Mouse (Mus musculus): ENCODE data around the gene Cp. TPM values are rescaled to one million over a fixed set of nuclear protein-coding genes. Genes with fewer than 3 reads are reported as not detected.
"Not testable (repeated sequence)": the region's sequence is repeated elsewhere in the genome, so short reads cannot be mapped to it uniquely, and the experiment has no call there.

The Cp gene
- polyA plus RNA-seq (2012; rRNA removed): 9.6 and 10.2 TPM in 2 replicates

DNA sequence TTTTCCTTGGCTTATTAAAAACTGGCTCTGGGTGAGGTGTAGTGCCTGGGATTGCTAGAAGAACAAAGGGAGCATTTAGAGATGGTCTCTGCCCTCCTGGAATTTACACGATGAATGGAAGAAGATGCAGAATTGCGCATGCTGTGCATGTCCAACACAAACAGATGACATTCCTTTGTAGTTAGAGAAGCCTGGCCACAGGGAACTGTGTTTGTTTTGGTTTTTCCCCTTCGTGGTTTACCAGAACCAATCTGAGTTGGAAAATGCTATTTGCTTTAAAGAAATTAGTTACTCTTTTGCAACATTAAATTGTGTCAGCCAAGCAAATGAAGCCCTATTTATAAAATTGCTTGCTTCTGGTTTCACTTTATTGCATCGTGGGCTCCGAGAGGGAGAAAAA lies at the start of gene Cp:
Gene Cp, plus strand, starts transcription at position 170 of the 400 bp plus-strand sequence.
- no peak within 1 kb of the TSS for H3K4me3 ChIP-seq (replicated peaks; ENCODE audit: insufficient read depth, low read depth, low read length)
- WGBS: 16% methylated on average over 5 of the region's 5 CpGs
- no peak within 1 kb of the TSS for H3K27ac ChIP-seq (ENCODE audit: insufficient read depth, low read length)
- DNase-seq: peak in 1 of 2 experiments; percentile 3
- H3K4me1 ChIP-seq (ENCODE audit: control insufficient read depth, insufficient read depth, low read length): no peaks in the 10 kb centered on the region
- TF ChIP-seq POLR2A (IDR thresholded peaks at IDR 0.05; ENCODE audit: borderline replicate concordance, insufficient read depth, low read length) (no peak), CTCF (IDR thresholded peaks at IDR 0.05; ENCODE audit: borderline replicate concordance, insufficient read depth, low read depth, low read length) (no peak)
- no peaks in the 10 kb centered on the region for H3K27me3 ChIP-seq (ENCODE audit: control insufficient read depth, insufficient read depth, low read length)

DNA sequence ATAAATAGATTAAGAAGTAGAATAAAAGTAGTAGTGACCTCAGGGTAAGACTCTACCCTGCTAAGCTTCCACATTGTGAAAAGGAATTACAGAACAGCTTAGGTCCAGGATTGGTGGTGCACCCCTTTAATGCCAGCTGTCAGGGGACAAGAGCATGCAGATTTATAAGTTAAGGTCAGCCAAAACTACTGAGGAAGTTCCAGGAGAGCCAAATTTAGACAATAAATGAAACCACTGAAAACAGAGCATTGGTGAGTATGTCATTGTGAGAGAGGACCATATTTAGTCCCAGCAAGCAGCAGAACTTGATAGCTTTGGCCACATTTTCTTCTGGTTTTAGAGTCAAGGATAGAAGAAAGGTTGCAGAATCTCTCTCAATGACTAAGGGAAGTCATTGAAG lies 8.3 kb upstream of the Cp start:
- TF ChIP-seq CTCF (IDR thresholded peaks at IDR 0.05; ENCODE audit: borderline replicate concordance, insufficient read depth, low read depth, low read length): no peak
- no peak for TF ChIP-seq POLR2A (IDR thresholded peaks at IDR 0.05; ENCODE audit: borderline replicate concordance, insufficient read depth, low read length)
- DNase-seq: no peak
- no peaks in the 10 kb centered on the region for H3K4me1 ChIP-seq (ENCODE audit: control insufficient read depth, insufficient read depth, low read length)
- no peaks in the 10 kb centered on the region for H3K27me3 ChIP-seq (ENCODE audit: control insufficient read depth, insufficient read depth, low read length)
- no peak overlapping the region for H3K4me3 ChIP-seq (replicated peaks; ENCODE audit: insufficient read depth, low read depth, low read length)
- H3K27ac ChIP-seq (ENCODE audit: insufficient read depth, low read length): no peak overlapping the region

- H3K27me3 ChIP-seq (ENCODE audit: control insufficient read depth, insufficient read depth, low read length); H3K4me1 ChIP-seq (ENCODE audit: control insufficient read depth, insufficient read depth, low read length); DNase-seq; H3K27ac ChIP-seq (ENCODE audit: insufficient read depth, low read length); H3K4me3 ChIP-seq (replicated peaks; ENCODE audit: insufficient read depth, low read depth, low read length): not testable (repeated sequence)
- WGBS: 93% methylated on average over 1 of the region's 1 CpGs
Measured at GRCm38 (mm10) chr3:19949401-19949800, 7.5 kb upstream of the Cp start.

DNA sequence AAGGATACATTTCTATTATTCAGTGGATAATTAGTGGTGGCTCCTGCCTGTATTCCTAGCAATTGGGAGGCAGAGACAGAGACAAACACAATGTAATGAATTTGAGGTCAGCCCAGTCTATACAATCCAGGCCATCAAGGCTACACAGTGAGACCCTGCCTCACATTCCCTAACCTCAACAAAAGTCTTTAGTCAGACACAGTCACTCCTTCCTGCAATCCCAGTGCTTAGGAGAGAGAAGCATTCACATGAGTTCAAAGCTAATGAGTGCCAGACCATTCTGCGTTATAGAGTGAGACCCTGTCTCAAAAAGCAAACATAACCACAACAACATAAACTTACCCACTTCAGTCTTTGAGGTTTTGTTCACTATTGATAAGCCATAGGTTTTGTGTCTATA lies 3.4 kb upstream of the Cp start:
- H3K27me3 ChIP-seq (ENCODE audit: control insufficient read depth, insufficient read depth, low read length): no peaks in the 10 kb centered on the region
- no peak overlapping the region for H3K27ac ChIP-seq (ENCODE audit: insufficient read depth, low read length)

DNA sequence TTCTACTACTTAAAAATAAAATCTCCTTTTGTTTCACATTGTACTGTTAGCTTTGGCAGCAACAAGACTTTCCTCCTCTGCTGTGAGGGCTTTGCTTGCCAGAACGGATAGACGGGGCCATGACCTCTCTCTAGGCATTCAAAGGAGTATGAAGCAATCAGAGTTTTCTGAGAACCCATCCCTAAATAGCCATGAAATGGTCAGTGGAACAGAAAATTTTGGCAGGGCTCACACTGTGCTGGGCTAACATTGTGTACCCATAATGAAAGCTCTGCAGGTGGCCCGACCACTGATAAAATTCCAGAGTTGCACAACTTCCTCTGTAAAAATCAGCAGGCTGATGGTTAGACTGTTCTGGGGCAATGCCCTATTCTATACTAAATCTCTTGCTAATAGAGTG lies 3.0 kb upstream of the Cp start:
- DNase-seq: peak in 1 of 2 experiments; percentile 26
- H3K27me3 ChIP-seq (ENCODE audit: control insufficient read depth, insufficient read depth, low read length): no peaks in the 10 kb centered on the region
- TF ChIP-seq CTCF (IDR thresholded peaks at IDR 0.05; ENCODE audit: borderline replicate concordance, insufficient read depth, low read depth, low read length) (no peak), POLR2A (IDR thresholded peaks at IDR 0.05; ENCODE audit: borderline replicate concordance, insufficient read depth, low read length) (no peak)
- H3K27ac ChIP-seq (ENCODE audit: insufficient read depth, low read length): no peak overlapping the region
- H3K4me3 ChIP-seq (replicated peaks; ENCODE audit: insufficient read depth, low read depth, low read length): no peak overlapping the region
- WGBS: 7% methylated on average over 3 of the region's 3 CpGs
- H3K4me1 ChIP-seq (ENCODE audit: control insufficient read depth, insufficient read depth, low read length): no peaks in the 10 kb centered on the region

More for the DNA sequence above, 3.4 kb upstream of the Cp start:
- no peak overlapping the region for H3K4me3 ChIP-seq (replicated peaks; ENCODE audit: insufficient read depth, low read depth, low read length)
- WGBS: 12% methylated on average over 1 of the region's 1 CpGs
- TF ChIP-seq CTCF (IDR thresholded peaks at IDR 0.05; ENCODE audit: borderline replicate concordance, insufficient read depth, low read depth, low read length) (no peak), POLR2A (IDR thresholded peaks at IDR 0.05; ENCODE audit: borderline replicate concordance, insufficient read depth, low read length) (no peak)
- DNase-seq: no peak
- H3K4me1 ChIP-seq (ENCODE audit: control insufficient read depth, insufficient read depth, low read length): no peaks in the 10 kb centered on the region

DNA sequence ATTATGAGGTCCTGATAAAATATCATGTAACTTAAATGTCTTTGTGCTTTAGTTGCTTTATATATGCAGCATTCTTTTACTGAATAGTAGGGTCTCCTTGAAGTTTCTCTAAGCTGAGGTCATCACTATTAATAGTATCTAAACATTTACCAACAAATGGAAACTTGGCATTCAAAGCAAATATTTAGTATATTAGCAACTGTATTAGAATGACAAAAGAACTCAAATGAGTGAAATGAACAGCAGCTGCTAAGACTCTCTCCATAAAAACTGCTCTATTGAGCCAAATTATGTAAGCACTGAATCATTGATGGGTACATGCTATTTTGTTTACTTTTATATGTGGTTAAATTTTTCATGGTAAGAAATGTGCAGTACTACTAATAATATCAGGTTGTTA lies 1.2 kb downstream of the Cp start:
- no peak for TF ChIP-seq CTCF (IDR thresholded peaks at IDR 0.05; ENCODE audit: borderline replicate concordance, insufficient read depth, low read depth, low read length)
- TF ChIP-seq POLR2A (IDR thresholded peaks at IDR 0.05; ENCODE audit: borderline replicate concordance, insufficient read depth, low read length): no peak
- Histone ChIP-seq H3K4me3 (replicated peaks; ENCODE audit: insufficient read depth, low read depth, low read length) (no peak overlapping the region), H3K27ac (ENCODE audit: insufficient read depth, low read length) (no peak overlapping the region), H3K4me1 (ENCODE audit: control insufficient read depth, insufficient read depth, low read length) (no peaks in the 10 kb centered on the region), H3K27me3 (ENCODE audit: control insufficient read depth, insufficient read depth, low read length) (no peaks in the 10 kb centered on the region)
- no peak for DNase-seq

DNA sequence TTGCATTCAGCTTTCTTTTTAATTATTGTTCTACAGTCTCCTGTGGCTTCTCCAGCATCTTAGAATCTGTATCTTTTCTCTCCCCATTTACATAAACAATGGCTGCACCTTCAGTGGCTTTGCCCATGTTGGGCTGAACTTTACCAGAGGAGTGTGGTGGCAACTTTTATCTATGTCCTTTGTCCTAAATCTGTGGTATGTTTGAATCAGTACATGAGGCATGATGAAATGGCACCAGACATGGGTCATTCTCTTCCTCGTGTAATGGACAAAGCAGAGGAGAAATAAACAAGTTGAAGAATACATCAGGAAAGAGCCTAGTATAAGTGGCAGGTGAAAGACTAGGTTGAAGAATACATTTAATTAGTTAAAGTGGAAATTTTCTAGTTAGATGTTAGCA lies 2.1 kb downstream of the Cp start:
- DNase-seq: no peak
- Histone ChIP-seq H3K27me3 (ENCODE audit: control insufficient read depth, insufficient read depth, low read length) (no peaks in the 10 kb centered on the region), H3K4me1 (ENCODE audit: control insufficient read depth, insufficient read depth, low read length) (no peaks in the 10 kb centered on the region), H3K4me3 (replicated peaks; ENCODE audit: insufficient read depth, low read depth, low read length) (no peak overlapping the region), H3K27ac (ENCODE audit: insufficient read depth, low read length) (no peak overlapping the region)
- 47% methylated on average over 1 of the region's 1 CpGs for WGBS
- TF ChIP-seq CTCF (IDR thresholded peaks at IDR 0.05; ENCODE audit: borderline replicate concordance, insufficient read depth, low read depth, low read length): no peak
- TF ChIP-seq POLR2A (IDR thresholded peaks at IDR 0.05; ENCODE audit: borderline replicate concordance, insufficient read depth, low read length): no peak

GRCm38 (mm10) chr3:19960570-19961114 lies 3.8 kb downstream of the Cp start:
- WGBS: 51% methylated on average over 3 of the region's 3 CpGs
- no peak overlapping the region for H3K4me3 ChIP-seq (replicated peaks; ENCODE audit: insufficient read depth, low read depth, low read length)
- DNase-seq: no peak
- no peaks in the 10 kb centered on the region for H3K27me3 ChIP-seq (ENCODE audit: control insufficient read depth, insufficient read depth, low read length)
- TF ChIP-seq CTCF (IDR thresholded peaks at IDR 0.05; ENCODE audit: borderline replicate concordance, insufficient read depth, low read depth, low read length): no peak
- no peak for TF ChIP-seq POLR2A (IDR thresholded peaks at IDR 0.05; ENCODE audit: borderline replicate concordance, insufficient read depth, low read length)
- H3K27ac ChIP-seq (ENCODE audit: insufficient read depth, low read length): no peak overlapping the region
- H3K4me1 ChIP-seq (ENCODE audit: control insufficient read depth, insufficient read depth, low read length): no peaks in the 10 kb centered on the region

Data from cerebellum, adult 2 months (tissue).